Mouse (Mus musculus) granulocyte monocyte progenitor cell, adult 5-6 weeks (primary cell): Measurements from ENCODE around the gene Gm572. TPM values are rescaled to one million over a fixed set of nuclear protein-coding genes. Genes with fewer than 3 reads are reported as not detected.

Experiments
- ATAC-seq: replicated peaks from 2 replicates; pipeline ENCODE4 v1.8.0; 2016; ENCODE audit warnings: mild to moderate bottlenecking, moderate TSS enrichment, inconsistent platforms; ENCODE audit not compliant: poor library complexity, severe bottlenecking
- total RNA-seq, 2 experiments: library from RNA; stranded (forward) in 1 of 2; stranded (reverse) in 1 of 2; fragments of 200-712, 200-1000 nt in 1 of 2; fragments of >200 nt in 1 of 2; fragmentation: Nextera tagmentation in 1 of 2; gene quantifications; 2 replicates each; pipeline ENCODE4 v1.2.3; 2014 to 2017

The Gm572 gene
- total RNA-seq (2014; fragmentation: Nextera tagmentation) (not detected in 2 replicates), total RNA-seq (2017) (not detected in 2 replicates)

DNA sequence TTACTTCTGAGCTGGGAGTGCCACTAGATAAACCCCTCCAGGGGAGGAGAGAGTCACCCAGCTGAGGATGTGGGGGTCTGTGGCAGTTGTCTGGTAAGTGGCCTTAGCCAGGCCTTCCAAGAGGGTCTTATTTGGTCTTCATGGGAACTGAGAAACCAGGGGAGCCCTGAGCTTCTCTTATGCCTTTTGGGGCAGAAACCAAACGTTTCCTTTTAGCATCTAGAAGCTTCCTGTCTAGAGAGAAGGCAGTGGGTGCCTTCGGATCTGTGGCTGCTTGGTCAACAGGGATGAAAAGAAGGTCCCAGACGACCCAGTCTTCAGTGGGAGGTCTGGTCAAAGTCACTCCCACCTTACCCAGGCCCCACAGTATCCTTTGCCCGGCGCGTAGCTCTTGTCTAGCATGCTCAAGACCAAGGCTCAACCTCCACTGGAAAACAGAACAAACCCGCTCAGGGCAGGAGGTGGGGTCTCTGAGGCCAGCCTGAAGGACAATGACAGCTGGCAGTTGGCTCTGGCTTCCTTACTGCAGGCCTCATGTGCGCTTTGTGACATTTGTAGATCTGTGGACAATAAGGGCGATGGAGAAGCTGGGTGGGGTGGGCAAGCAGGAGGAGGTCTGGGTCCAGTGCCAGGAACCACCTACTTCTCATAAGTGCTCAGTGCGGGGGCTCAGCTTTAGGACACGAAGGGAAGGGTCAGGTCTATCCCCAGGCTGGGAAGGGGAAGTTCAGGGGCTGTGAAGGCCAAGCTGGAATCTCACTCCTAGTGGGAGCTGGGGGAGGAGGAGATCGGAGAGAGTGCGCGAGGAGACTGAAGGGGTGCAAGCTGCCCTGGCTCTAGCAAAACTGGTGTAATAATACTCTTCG is at the start of gene Gm572:
Gene Gm572, plus strand, starts transcription at position 27 of the 866 bp plus-strand sequence.
- ATAC-seq: peak; percentile 66

DNA sequence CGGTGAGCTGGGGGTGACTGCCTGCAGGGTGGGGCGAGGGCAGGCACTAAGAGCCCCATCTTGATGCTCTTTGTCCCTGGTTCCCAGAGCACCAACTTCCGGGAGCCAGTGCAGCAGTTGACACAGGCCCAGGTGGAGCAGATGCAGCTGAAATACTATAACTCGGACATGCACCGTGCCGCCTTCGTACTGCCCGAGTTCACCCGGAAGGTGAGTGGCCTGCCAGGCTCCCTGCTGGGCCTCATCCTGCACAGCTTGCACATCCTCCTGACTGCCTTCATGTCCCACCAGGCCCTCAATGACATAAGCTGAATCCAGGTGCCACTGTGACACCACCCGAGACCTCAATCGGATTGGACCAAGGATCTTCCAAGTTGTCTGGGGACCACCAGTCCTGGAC is 49.1 kb upstream of the Gm572 start:
- no peak for ATAC-seq

DNA sequence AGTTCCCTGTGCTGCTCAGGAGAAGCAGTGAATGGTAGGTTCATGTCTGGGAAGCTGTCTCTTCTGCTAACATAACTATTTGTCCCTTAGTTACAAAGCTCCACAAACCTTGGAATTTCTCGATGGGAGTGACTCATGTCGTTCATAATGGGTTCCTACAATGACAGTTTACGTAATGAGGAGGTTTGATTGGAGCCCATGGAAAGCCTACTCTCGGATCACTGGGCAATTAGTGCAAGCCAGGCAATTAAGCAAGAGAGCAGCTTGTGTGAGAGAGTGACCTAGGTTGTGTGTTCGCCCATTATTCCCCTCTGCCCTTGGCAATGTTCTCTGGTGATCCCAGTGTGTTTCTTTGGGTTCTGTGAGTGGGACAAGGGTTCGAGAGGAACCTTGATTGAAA is 47.2 kb upstream of the Gm572 start:
- ATAC-seq: no peak

DNA sequence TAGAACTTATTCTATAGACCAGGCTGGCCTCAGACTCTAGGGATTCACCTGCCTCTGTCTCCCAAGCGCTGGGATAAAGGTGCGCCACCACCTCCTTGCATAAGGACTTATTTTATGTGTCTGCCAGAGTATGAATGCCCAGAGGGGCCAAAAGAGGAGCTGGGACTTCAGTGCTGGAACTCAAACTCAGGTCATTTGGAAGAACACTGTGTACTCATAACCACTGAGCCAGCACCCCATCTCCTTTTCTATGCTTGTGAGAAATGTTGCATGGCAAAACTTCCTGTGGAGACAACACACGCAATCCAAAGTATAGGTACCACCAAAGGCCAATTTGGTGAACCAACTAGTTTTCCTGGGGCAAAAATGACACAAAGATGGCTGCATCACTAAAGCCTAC is 46.4 kb upstream of the Gm572 start:
- no peak for ATAC-seq

DNA sequence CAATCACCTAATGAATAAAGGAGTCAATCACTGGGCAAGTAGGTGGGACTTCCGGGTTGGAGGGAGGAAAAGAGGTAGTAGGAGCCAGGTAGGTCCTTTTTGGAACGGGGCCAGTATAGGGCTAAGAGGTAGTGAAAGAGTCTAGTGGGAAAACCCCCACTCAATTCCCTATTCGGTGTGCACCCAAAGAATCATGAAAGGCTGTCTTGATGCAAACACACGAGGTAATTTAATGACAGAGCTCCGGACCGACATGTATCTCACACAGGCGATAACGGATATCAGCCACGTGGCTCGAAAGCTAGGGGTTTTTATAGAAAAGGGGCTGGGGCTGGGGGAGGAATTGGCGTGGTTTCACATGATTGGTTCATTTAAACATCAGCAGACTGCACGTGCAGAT is 44.3 kb upstream of the Gm572 start:
- no peak for ATAC-seq

DNA sequence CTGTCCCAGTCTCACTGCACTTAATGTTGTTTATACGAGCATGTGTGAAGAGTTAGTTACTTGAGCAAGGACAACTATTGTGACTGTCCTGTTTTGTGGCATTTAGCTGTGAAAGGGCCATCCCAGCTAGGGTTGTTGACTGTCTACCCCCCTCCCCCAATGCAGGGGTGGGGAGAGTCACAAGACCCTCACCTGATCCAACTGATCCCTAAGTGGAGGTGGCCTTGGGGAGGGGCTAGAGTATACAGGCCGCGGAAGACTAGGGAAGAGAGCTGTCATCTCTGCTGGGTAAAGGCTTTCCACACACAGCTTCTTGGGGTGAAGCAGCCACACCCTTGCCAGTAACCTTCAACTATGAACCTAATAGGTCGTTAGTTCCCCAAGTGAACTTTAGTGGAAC is 42.8 kb upstream of the Gm572 start:
- no peak for ATAC-seq

DNA sequence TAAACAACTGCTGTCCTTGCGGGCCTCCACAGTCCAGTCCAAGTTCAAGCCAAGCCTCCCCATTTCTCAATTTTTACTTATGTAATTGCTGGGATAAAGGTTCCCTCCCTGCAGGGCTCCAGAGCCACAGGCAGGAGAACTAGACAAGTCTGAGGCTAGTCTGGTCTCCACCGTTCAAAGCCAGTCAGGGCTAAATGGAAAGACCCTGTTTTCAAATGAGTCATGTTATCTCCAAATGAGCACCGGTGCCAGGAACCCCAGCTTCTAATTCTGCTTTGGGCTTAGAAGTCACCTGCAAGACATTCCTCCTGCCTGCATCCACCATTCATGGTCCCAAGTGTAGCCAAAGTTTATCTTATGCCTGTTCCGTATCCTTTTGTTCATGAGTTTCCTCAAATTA is 41.2 kb upstream of the Gm572 start:
- no peak for ATAC-seq

DNA sequence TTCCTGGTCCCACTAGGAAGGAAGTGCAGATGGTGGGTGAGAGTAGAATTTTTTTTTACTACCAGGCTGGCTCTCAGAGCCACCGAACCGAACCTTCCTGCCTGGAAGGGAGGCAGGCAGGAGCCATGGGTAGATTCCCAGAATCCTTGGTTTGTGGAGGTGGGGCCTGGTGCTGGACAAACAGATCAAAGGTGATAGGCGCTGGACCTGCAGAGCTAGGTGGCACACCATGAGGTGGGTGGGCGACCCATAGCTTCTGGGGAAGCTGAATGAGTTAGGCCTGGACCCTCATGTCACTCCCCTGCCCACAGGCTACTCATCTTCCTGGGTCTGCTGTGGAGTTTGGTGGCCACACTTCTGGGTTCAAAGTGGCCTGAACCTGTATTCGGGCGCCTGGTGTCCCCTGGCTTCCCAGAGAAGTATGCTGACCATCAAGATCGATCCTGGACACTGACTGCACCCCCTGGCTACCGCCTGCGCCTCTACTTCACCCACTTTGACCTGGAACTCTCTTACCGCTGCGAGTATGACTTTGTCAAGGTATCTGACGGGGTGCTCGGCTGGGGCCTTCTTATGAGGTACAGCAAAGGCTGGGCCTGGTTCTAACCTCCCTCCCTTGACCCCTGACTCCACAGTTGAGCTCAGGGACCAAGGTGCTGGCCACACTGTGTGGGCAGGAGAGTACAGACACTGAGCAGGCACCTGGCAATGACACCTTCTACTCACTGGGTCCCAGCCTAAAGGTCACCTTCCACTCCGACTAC is 40.6 kb upstream of the Gm572 start, which contains the start of gene Masp2:
Gene Masp2, plus strand, starts transcription at position 198 of the 764 bp plus-strand sequence.
- ATAC-seq: no peak

DNA sequence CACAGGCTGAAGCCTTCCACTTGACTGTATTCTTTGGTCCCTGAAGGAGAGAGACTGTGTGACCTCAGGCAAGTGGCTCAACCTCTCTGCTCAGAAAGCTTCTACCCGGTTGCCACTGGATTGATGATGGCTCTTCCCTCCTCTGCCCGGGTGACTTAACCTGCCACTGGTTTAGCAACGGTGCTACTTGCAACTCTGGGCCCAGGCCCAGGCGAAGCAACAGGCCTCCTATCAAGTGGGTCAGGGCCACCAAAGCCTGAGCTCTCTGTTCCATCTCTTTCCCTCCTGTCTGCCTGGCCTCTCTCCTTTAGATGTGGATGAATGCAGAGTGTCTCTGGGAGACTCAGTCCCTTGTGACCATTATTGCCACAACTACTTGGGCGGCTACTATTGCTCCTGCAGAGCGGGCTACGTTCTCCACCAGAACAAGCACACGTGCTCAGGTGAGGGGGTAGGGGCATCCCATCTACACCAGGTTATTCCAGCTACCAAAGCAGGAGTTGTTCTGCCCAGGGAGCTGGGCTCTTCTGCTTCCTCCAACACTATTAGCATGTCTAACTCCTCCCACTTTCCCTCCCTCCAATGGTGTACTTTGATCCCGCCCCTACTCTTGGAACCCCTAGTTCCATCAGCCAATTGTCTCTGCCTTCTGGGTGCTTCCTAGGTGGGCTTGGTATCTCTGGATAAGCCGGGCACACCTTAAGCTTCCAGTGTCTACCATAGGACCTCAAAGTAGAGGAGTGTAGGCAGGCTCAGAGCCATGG is 39.6 kb upstream of the Gm572 start:
- no peak; the same call in 1 of the 2 replicates for ATAC-seq

DNA sequence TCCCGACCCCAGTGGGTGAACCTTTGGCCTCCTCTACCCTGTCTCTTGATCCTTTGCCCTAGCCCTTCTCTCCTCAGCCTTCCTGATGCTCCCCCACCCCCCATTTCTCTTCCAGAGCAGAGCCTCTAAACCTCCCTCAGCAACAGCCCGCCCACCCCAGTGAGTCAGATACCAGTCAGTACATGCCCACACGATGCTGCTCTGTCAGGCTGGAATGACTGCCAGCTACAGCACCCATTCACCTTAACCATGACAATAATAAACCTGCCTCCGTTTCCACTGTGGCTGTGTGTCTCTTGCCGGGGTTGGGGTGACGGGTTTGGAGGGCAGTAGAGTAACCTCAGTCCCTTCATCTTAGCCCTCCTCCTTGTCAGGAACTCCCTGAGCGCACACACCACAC is 39.0 kb upstream of the Gm572 start:
- no peak for ATAC-seq

DNA sequence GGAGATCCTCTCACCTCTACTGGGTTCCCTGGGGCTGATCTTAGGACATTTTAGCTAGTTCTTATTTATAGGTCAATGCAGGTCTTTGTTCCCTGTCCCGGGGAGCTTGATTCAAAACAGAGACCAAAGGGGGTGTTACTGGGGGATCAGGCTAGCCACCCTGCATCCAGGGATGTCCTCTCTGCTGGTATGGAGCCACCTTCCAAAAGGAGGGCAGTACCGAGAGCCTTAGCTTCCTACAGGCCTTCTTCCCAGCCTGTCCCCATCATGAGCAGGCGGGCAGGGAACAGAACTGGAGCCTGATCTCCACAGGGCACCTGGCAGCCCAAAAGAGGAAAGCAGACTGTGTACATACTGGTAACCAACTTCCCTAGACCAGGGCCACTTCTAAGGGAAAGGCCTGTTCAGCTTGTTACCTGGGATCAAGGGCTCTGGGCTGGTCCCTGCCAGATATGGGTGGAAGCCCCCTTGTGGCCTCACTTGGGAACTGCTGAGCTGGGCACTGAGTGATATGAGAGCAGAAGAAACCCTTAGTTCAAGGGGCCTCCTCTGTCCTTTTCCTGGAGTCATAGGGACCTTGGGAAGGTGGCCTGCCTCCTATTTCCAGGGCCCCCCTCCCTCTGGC is 38.5 kb upstream of the Gm572 start:
- ATAC-seq: peak; percentile 74

DNA sequence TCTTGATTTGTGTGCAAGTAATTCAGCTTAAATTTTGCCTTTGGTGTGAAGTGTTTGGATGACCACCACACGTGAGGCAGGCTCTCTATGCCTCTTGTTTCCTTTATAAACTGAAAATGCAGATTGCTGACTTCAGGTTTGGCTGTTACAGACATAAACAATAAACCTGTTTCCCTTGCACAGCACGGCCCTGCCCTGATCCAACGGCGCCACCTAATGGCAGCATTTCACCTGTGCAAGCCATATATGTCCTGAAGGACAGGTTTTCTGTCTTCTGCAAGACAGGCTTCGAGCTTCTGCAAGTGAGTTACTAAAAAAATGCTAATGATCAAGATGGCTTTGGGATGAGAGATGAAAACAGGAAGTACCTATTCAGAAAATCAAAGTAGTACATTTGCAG is 35.4 kb upstream of the Gm572 start:
- peak; percentile 71 for ATAC-seq

DNA sequence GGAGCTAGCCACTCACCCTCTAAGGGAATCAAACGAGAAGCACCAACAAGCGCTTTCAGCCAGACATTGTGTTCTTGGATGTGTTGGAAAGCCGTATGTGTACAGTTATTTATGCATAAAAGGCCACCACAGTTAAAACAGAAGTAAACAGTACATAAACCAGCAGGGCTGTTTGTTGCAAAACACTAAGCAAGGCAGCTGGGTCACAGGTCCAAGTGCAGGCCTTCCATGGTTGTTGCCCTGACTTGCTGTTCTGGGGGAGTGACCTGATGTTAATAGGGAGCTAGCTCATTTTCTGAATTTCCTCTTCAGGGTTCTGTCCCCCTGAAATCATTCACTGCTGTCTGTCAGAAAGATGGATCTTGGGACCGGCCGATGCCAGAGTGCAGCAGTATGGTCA is 33.3 kb upstream of the Gm572 start:
- ATAC-seq: no peak

DNA sequence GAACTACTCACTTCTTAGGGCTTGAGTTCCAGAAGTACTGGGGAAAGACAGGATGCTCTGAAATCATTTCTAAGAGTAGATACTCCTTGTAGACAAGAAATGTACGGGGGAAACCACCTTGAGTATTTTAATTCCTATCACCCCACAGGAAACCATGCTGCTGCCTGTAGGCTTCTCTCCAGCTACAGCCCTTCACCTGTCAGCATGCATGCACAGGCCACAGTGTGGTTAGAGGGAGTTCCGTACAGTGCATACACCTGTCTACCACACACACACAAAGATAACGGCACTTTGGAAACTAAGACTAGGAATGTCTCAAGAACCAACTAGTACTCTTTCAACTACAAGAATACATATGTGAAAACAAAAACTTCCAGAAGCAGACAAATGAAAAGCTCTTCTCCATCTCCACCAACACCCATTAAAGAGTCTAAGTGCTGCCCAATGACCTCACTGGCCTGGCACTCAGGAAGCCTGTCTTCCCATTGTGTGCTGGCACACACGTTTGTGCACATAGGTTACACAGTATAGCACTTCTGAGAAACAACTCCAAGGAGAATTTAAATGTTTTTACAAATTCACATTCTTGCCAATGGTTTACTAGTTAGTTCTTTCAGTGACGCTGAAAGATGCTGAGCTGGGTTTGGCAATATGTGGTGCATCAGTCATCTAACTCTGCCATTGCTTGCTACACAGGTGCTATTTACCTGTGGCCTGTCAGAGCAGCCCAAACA is 32.3 kb upstream of the Gm572 start:
- ATAC-seq: no peak

DNA sequence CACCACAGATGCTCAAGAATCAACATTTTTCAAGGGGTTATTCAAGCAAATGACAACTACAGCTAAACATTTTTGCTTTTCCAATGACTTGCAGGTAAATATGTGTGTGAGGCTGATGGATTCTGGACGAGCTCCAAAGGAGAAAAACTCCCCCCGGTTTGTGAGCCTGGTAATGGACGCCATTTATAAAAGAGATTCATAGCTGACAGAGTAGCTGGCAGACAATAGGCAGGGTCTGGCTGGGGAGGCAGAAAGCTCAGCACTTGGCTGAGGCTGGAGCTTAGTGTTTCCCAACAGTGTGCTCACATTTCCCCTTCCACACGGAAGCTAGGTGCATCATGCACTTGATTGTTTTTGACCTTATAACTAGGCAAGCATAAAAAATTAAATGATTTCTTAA is 30.6 kb upstream of the Gm572 start:
- ATAC-seq: no peak

DNA sequence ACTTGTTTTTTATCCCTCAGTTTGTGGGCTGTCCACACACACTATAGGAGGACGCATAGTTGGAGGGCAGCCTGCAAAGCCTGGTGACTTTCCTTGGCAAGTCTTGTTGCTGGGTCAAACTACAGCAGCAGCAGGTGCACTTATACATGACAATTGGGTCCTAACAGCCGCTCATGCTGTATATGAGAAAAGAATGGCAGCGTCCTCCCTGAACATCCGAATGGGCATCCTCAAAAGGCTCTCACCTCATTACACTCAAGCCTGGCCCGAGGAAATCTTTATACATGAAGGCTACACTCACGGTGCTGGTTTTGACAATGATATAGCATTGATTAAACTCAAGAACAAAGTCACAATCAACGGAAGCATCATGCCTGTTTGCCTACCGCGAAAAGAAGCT is 29.4 kb upstream of the Gm572 start:
- ATAC-seq: no peak

DNA sequence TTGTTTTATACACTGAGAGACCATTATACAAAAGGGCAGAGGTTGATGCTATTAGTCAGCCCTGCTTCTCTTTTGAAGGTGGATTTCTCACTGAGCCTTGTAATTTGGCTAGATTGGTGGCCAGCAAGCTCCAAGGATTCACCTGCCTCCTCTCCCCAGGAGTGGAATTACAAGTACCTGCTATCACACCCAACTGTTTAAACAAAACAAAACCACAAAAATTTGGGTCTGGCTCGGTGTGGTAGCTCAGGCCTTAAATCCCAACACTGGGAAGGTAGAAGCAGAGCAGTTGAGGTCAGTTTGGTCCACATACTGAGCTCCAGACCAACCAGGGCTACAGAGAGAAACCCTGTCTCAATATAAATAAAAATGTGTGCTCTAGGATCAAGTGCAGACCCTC is 23.3 kb upstream of the Gm572 start:
- no peak for ATAC-seq

DNA sequence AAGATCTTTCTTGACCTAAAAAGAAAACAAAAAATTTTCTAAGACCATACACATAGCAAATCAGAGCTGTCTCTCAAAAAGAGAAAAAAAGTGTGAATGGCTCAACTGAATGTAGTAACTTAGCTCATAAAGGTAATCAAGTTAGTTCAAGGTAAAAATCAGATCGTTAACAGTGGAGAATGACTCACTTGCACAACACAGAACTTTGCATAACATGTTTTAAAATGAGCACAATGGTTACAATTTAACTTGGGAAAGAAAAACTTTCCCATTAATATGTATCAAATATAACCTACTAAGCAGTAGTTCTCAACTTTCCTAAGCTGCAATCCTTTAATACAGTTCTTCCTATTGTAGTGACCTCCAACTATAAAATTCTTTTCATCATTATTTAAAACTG is 22.4 kb upstream of the Gm572 start:
- no peak for ATAC-seq

DNA sequence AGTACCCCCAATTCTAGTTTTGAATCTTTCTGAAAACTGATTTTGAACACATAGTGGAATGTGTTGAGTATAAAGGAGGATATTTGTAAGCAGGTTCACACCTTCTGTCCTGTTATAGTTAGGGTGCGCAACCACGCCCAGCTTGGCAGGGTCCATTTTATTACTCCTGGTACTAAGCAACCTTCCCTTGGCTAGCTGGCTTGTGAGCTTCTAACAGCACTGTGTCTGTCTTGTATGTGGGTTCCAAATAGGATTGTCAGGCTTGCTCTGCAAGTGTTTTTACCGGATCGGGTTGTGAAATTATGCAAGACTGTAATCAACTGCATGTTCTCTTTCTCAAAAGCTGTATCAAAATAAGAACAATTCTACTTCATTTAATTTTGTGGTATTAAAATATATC is 20.6 kb upstream of the Gm572 start:
- ATAC-seq: no peak

DNA sequence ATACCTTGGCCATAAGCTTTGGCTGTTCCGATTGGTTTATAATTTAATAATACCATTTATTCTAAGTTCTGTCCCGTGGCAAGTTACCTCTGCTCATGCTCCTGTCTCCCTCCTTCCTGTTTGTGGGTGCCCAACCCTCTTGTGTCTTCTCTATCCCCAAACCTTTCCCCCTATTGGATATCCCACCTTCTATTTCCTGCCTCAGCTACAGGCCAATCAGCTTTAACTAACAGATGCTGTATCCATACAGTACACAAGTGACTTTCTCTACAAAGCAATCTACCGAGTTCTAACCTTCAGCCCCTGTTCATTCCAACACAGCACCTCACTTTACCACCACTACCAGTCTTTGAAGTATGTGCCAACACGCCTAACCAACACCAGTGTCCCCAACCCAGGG is 19.5 kb upstream of the Gm572 start:
- ATAC-seq: no peak
